Mouse (Mus musculus) Patski (cell line): ENCODE data around the gene C530008M17Rik. TPM values are rescaled to one million over a fixed set of nuclear protein-coding genes. Genes with fewer than 3 reads are reported as not detected.
A peak's percentile ranks its signal among the peaks of the same experiment; 100 is the strongest.

Experiments used
- ATAC-seq: fragments of 100-300 bp; one replicate; pipeline ENCODE4 v1.8.0; 2021
- CTCF ChIA-PET: fragments of 350-600 bp; sonication (Branson Sonifier 250); formaldehyde crosslinking; loops from one replicate; lab custom pipeline; 2022; ENCODE audit warnings: inconsistent platforms; lab: Charles Lee
- POLR2A ChIA-PET: fragments of 350-600 bp; sonication (Branson Sonifier 250); formaldehyde crosslinking; loops from one replicate; lab custom pipeline; 2022; ENCODE audit warnings: antibody characterized with exemption, inconsistent platforms; lab: Charles Lee
- DNase-seq: peaks from one replicate; pipeline ENCODE4 v3.0.0-alpha.2; 2011; ENCODE audit warnings: low read depth, low spot score
- H3K27me3 ChIP-seq: fragments of 371-371 bp; one replicate; pipeline ENCODE4 v1.5.1; 2021
- CTCF ChIP-seq: fragments of 100-300 bp; IDR thresholded peaks from one replicate; pipeline ENCODE4 v1.5.1; 2021
- in situ Hi-C: fragments of 300-500 bp; cut with MboI; formaldehyde crosslinking; loops from 3 replicates; pipeline ENCODE4 v1.11.1; 2018; ENCODE audit warnings: low pct_unique_long_range_greater_than_20kb, mixed read lengths
- polyA plus RNA-seq: library from polyadenylated mRNA; unstranded; gene quantifications from one replicate; pipeline ENCODE4 v1.2.3, GENCODE M21; 2021

Gene C530008M17Rik
- polyA plus RNA-seq, 1 experiment from 2014 or later = 1.7 TPM

GRCm38 (mm10) chr5:76855829-76856600, 199.7 kb downstream of the C530008M17Rik start:
- DNase-seq = no peak
- CTCF ChIA-PET = no interaction called here
- TF ChIP-seq CTCF = no peak
- POLR2A ChIA-PET = no interaction called here
- ATAC-seq = no peak
- H3K27me3 ChIP-seq = no peaks in the 10 kb centered on the region
- in situ Hi-C loops = no loop called here

GRCm38 (mm10) chr5:76857103-76858015, 201.0 kb downstream of the C530008M17Rik start:
- H3K27me3 ChIP-seq = no peaks in the 10 kb centered on the region
- no peak for DNase-seq
- POLR2A ChIA-PET = no interaction called here
- no peak for ATAC-seq
- in situ Hi-C loops = no loop called here
- CTCF ChIA-PET = no interaction called here
- TF ChIP-seq CTCF = no peak

GRCm38 (mm10) chr5:76858444-76858843, 202.1 kb downstream of the C530008M17Rik start:
- in situ Hi-C loops = no loop called here
- ATAC-seq = no peak
- TF ChIP-seq CTCF = no peak
- no peak for DNase-seq
- ChIA-PET POLR2A (no interaction called here), CTCF (interaction anchor here (1.1 kb wide), 1 partner anchor 252 kb away, joined by 3 read pairs; no protein-coding TSS in a partner anchor)
- H3K27me3 ChIP-seq = no peaks in the 10 kb centered on the region

GRCm38 (mm10) chr5:76866819-76867218, 210.5 kb downstream of the C530008M17Rik start:
- in situ Hi-C loops = no loop called here
- ATAC-seq (no peak), DNase-seq (no peak)
- H3K27me3 ChIP-seq = no peaks in the 10 kb centered on the region
- ChIA-PET CTCF (interaction anchor here (0.9 to 1.7 kb wide), 3 partner anchors 11 to 21 kb away, joined by 3 to 5 read pairs (median 3); no protein-coding TSS in a partner anchor), POLR2A (no interaction called here)
- TF ChIP-seq CTCF = no peak

GRCm38 (mm10) chr5:76868693-76869286, 212.5 kb downstream of the C530008M17Rik start:
- no peak for DNase-seq
- in situ Hi-C loops = no loop called here
- POLR2A ChIA-PET = no interaction called here
- CTCF ChIA-PET = no interaction called here
- no peak for TF ChIP-seq CTCF
- no peaks in the 10 kb centered on the region for H3K27me3 ChIP-seq
- ATAC-seq = no peak

- in situ Hi-C loops = no loop called here
- CTCF ChIA-PET = interaction anchor here (1.3 kb wide), 1 partner anchor 13 kb away, joined by 3 read pairs; no protein-coding TSS in a partner anchor
- DNase-seq (no peak), ATAC-seq (no peak)
- POLR2A ChIA-PET = no interaction called here
- no peak for TF ChIP-seq CTCF
- no peaks in the 10 kb centered on the region for H3K27me3 ChIP-seq
Observed at GRCm38 (mm10) chr5:76869553-76869952, 213.2 kb downstream of the C530008M17Rik start.

GRCm38 (mm10) chr5:76876106-76876758, 219.9 kb downstream of the C530008M17Rik start:
- H3K27me3 ChIP-seq = no peaks in the 10 kb centered on the region
- TF ChIP-seq CTCF = no peak
- ChIA-PET CTCF (no interaction called here), POLR2A (no interaction called here)
- DNase-seq (no peak), ATAC-seq (no peak)
- in situ Hi-C loops = no loop called here

GRCm38 (mm10) chr5:76884107-76884506, 227.8 kb downstream of the C530008M17Rik start:
- H3K27me3 ChIP-seq = no peaks in the 10 kb centered on the region
- ChIA-PET POLR2A (no interaction called here), CTCF (interaction anchor here (1.1 to 1.3 kb wide), 4 partner anchors 12 to 79 kb away, joined by 3 to 4 read pairs (median 4); no protein-coding TSS in a partner anchor)
- DNase-seq (peak; percentile 24), ATAC-seq (peak; percentile 63)
- no peak for TF ChIP-seq CTCF
- in situ Hi-C loops = no loop called here

GRCm38 (mm10) chr5:76887011-76887410, 230.7 kb downstream of the C530008M17Rik start:
- H3K27me3 ChIP-seq = no peaks in the 10 kb centered on the region
- DNase-seq (no peak), ATAC-seq (no peak)
- CTCF ChIA-PET = no interaction called here
- POLR2A ChIA-PET = no interaction called here
- in situ Hi-C loops = no loop called here
- no peak for TF ChIP-seq CTCF

- ATAC-seq (peak; percentile 31), DNase-seq (no peak)
- POLR2A ChIA-PET = no interaction called here
- H3K27me3 ChIP-seq = no peaks in the 10 kb centered on the region
- no peak for TF ChIP-seq CTCF
- CTCF ChIA-PET = interaction anchor here (0.9 to 1.5 kb wide), 2 partner anchors 15 to 83 kb away, joined by 3 read pairs; no protein-coding TSS in a partner anchor
- in situ Hi-C loops = no loop called here
Observed at GRCm38 (mm10) chr5:76892608-76893007, 236.3 kb downstream of the C530008M17Rik start.
